Mouse (Mus musculus) G1E (cell line): ENCODE data around the gene Gipr.

Experiments used
- CTCF ChIP-seq: IDR thresholded peaks from 2 replicates; pipeline ENCODE4 v1.5.1; 2012; ENCODE audit warnings: low read depth, low read length, inconsistent platforms, mixed read lengths
- POLR2AphosphoS5 ChIP-seq: IDR thresholded peaks from 2 replicates; pipeline ENCODE4 v1.6.1; 2012; ENCODE audit warnings: low read depth, low read length, inconsistent platforms; ENCODE audit not compliant: insufficient replicate concordance
- TAL1 ChIP-seq: conservative IDR thresholded peaks from 2 replicates; pipeline ENCODE4 v1.6.1; 2012; ENCODE audit warnings: low read depth, low read length, inconsistent platforms, mixed read lengths

- no peak for TF ChIP-seq POLR2AphosphoS5
- no peak for TF ChIP-seq CTCF
- no peak for TF ChIP-seq TAL1
Measured at GRCm38 (mm10) chr7:19146793-19147192, 19.1 kb downstream of the Gipr start.
